8 mouse cellular contexts compared by ENCODE assay signal in genomic region chr4:32799966-32800576, GRCm38 (mm10). TPM values are rescaled to one million over a fixed set of nuclear protein-coding genes. Genes with fewer than 3 reads are reported as not detected.
A peak's percentile ranks its signal among the peaks of the same experiment; 100 is the strongest.
DNase-seq lines count a peak whose midpoint lies in the region; ATAC-seq and TF ChIP-seq lines count a peak whose summit lies in the region.

Gene Lyrm2, plus strand, starts transcription at chr4:32800253.

- ATAC-seq in heart, embryonic 12.5 days (ENCODE audit: insufficient number of reproducible peaks, low FRiP score) = peak; percentile 92
- peak; percentile 89 for ATAC-seq in liver, embryonic 12.5 days
- ATAC-seq in stomach, embryonic 15.5 days (ENCODE audit: insufficient read depth, low FRiP score, low read depth) = peak; percentile 92

- no peaks in the 10 kb centered on the region for H3K9me3 ChIP-seq in erythroblast, embryonic 14.5 days (ENCODE audit: control insufficient read depth, low read length)
- no peaks in the 10 kb centered on the region for H3K9me3 ChIP-seq in heart, embryonic 12.5 days (replicated peaks)
- H3K9me3 ChIP-seq in liver, embryonic 12.5 days (replicated peaks) = no peaks in the 10 kb centered on the region
- no peaks in the 10 kb centered on the region for H3K9me3 ChIP-seq in stomach, embryonic 15.5 days

- peak; percentile 87 for DNase-seq in CD4-positive helper T cell, adult 2 months (ENCODE audit: low read depth, low spot score)
- peak; percentile 94 for DNase-seq in brain, embryonic 14.5 days (ENCODE audit: low read depth)
- peak; percentile 86 for DNase-seq in kidney, postnatal 10 days
- peak; percentile 70 to 78 for DNase-seq in natural killer cell, adult 2 months (ENCODE audit: low spot score in 2 of 2)

- peak; percentile 71 for TF ChIP-seq POLR2A in brain, embryonic 14.5 days (IDR thresholded peaks at IDR 0.05; ENCODE audit: borderline replicate concordance, extremely low read depth, insufficient read depth, insufficient read length, poor library complexity, severe bottlenecking)

- TF ChIP-seq CTCF in brain, embryonic 14.5 days (IDR thresholded peaks at IDR 0.05; ENCODE audit: borderline replicate concordance, extremely low read depth, insufficient read depth, insufficient read length) = no peak

- peak within 1 kb of the TSS; percentile 74 for H3K4me2 ChIP-seq in heart, embryonic 12.5 days
- peak within 1 kb of the TSS; percentile 81 for H3K4me2 ChIP-seq in liver, embryonic 12.5 days
- H3K4me2 ChIP-seq in stomach, embryonic 15.5 days = peak within 1 kb of the TSS; percentile 71

- peak within 1 kb of the TSS; percentile 72 for H3K9ac ChIP-seq in heart, embryonic 12.5 days
- peak within 1 kb of the TSS; percentile 81 for H3K9ac ChIP-seq in liver, embryonic 12.5 days
- H3K9ac ChIP-seq in stomach, embryonic 15.5 days = peak within 1 kb of the TSS; percentile 65

- 2% methylated on average over 53 of the region's 53 CpGs for WGBS in heart, embryonic 12.5 days
- WGBS in liver, embryonic 12.5 days (ENCODE audit: insufficient replicate concordance) = under 1% methylated on average over 53 of the region's 53 CpGs
- WGBS in stomach, embryonic 15.5 days = under 1% methylated on average over 53 of the region's 53 CpGs

- H3K4me1 ChIP-seq in erythroblast, embryonic 14.5 days (ENCODE audit: control insufficient read depth) = peaks cover 18% of the 10 kb centered on the region
- H3K4me1 ChIP-seq in heart, embryonic 12.5 days (replicated peaks) = peaks cover 6% of the 10 kb centered on the region
- peaks cover 15% of the 10 kb centered on the region for H3K4me1 ChIP-seq in liver, embryonic 12.5 days
- H3K4me1 ChIP-seq in stomach, embryonic 15.5 days = peaks cover 7% of the 10 kb centered on the region; the same call in 1 of the 2 replicates

- H3K4me3 ChIP-seq in erythroblast, embryonic 14.5 days (replicated peaks) = peak within 1 kb of the TSS; percentile 97
- H3K4me3 ChIP-seq in heart, embryonic 12.5 days = peak within 1 kb of the TSS; percentile 58
- H3K4me3 ChIP-seq in liver, embryonic 12.5 days = peak within 1 kb of the TSS; percentile 81
- peak within 1 kb of the TSS; percentile 68 for H3K4me3 ChIP-seq in stomach, embryonic 15.5 days (replicated peaks)

- no peaks in the 10 kb centered on the region for H3K27me3 ChIP-seq in erythroblast, embryonic 14.5 days (ENCODE audit: control insufficient read depth)
- H3K27me3 ChIP-seq in heart, embryonic 12.5 days (replicated peaks) = no peaks in the 10 kb centered on the region
- H3K27me3 ChIP-seq in liver, embryonic 12.5 days (replicated peaks) = no peaks in the 10 kb centered on the region
- no peaks in the 10 kb centered on the region for H3K27me3 ChIP-seq in stomach, embryonic 15.5 days (replicated peaks)

- no peaks in the 10 kb centered on the region; the same call in 1 of the 2 replicates for H3K36me3 ChIP-seq in erythroblast, embryonic 14.5 days (ENCODE audit: control insufficient read depth)
- peaks cover 6% of the 10 kb centered on the region for H3K36me3 ChIP-seq in heart, embryonic 12.5 days
- peaks cover 11% of the 10 kb centered on the region; the same call in 1 of the 2 replicates for H3K36me3 ChIP-seq in liver, embryonic 12.5 days
- no peaks in the 10 kb centered on the region for H3K36me3 ChIP-seq in stomach, embryonic 15.5 days

- H3K27ac ChIP-seq in heart, embryonic 12.5 days (ENCODE audit: poor library complexity, severe bottlenecking) = peak within 1 kb of the TSS; percentile 96
- H3K27ac ChIP-seq in liver, embryonic 12.5 days = peak within 1 kb of the TSS; percentile 98
- peak within 1 kb of the TSS; percentile 96 for H3K27ac ChIP-seq in stomach, embryonic 15.5 days

RNA-seq across cellular contexts. Expression of gene Lyrm2, which starts in this region (rescaled TPM):
- polyA plus RNA-seq in brain, embryonic 14.5 days (2012; rRNA removed) = 78.9 and 84.0 TPM in 2 replicates
- 0.09 and 0.16 TPM in 2 replicates for polyA plus RNA-seq in erythroblast, embryonic 14.5 days (2012)
- 138 and 139 TPM in 2 replicates for polyA plus RNA-seq in heart, embryonic 12.5 days (2016; fragmentation: Nextera tagmentation; extraction: Ambion mirVana)
- polyA plus RNA-seq in liver, embryonic 12.5 days (2016; fragmentation: Nextera tagmentation; extraction: Ambion mirVana) = 45.2 and 48.3 TPM in 2 replicates
- 91.3 and 101 TPM in 2 replicates for polyA plus RNA-seq in stomach, embryonic 15.5 days (2015; fragmentation: Nextera tagmentation; extraction: Ambion mirVana)

Comparison
In these comparisons a context has a peak if more than half of its experiments do, and no peak if none do; other contexts are left out.
1. Peak in every context shown above with its lines: DNase-seq, ATAC-seq, H3K4me3 ChIP-seq and H3K27ac ChIP-seq.
2. RNA of gene Lyrm2 (polyA plus RNA-seq): 138 to 139 TPM in heart, embryonic 12.5 days, 91.3 to 101 TPM in stomach, embryonic 15.5 days, 78.9 to 84.0 TPM in brain, embryonic 14.5 days and 45.2 to 48.3 TPM in liver, embryonic 12.5 days; 0.09 to 0.16 TPM in erythroblast, embryonic 14.5 days; every median in the first group is over 10 times any median in the second.